Mouse (Mus musculus): ENCODE results near the gene Zc3h12d.

DNA sequence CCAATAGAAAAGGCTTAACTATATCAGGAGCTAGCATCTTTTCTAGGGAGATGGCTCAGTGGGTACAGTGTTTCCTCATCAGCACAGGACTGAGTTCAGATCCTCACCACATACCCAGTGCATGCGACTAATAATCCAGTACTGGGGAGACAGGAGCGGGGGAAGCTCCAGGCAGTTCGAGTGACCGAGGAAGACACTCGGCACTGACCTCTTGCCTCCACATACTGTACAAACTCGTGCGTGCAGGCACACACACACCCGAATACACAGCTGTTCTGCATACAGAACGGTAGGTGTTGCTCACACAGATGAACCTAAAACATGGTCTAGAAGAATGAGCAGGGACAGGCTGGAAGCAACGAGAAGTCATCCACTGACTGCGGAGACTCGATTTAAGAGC lies 10.3 kb upstream of the Zc3h12d start:
- TF ChIP-seq POLR2A (IDR thresholded peaks at IDR 0.05; ENCODE audit: low read depth, low read length) (no peak), CHD2 (IDR thresholded peaks at IDR 0.05; ENCODE audit: low read length) (no peak), CTCF (conservative IDR thresholded peaks at IDR 0.05 in 1 of 2, IDR thresholded peaks at IDR 0.05 in 1 of 2; ENCODE audit: low read depth in 2 of 2, low read length in 2 of 2) (no peak)
